Mouse (Mus musculus) spleen, adult 12 weeks (tissue): ENCODE results near the gene Zfp202.
"Not testable (repeated sequence)": the region's sequence is repeated elsewhere in the genome, so short reads cannot be mapped to it uniquely, and the experiment has no call there.

Experiments
- DNase-seq: peaks from one replicate; pipeline ENCODE4 v3.0.0; 2022; ENCODE audit warnings: low spot score

The Zfp202 gene

GRCm38 (mm10) chr9:40192098-40193038, at the start of gene Zfp202:
Gene Zfp202, plus strand, starts transcription at chr9:40192316.
- peak; percentile 28 for DNase-seq

GRCm38 (mm10) chr9:40155118-40155644, 36.9 kb upstream of the Zfp202 start:
- DNase-seq: no peak

GRCm38 (mm10) chr9:40166446-40166845, 25.7 kb upstream of the Zfp202 start:
- DNase-seq: no peak

DNA sequence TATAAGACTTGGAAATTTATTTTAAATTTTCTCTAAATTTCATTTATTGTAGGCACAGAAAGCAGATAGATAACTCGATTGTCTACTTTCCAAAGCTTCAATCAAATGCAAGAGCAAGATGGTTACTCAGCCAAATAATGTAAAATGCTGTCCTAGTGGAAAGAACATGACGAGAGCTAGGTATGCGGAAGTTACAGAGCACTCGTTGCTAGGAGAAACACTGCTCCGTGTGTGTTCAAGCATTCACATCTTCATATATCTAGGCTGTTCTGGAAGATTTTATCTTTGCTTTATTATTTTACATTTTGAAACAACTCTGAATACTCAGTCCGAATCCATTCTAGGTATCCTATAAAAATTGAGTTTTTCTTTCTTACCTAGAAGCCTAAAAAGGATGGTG, 15.1 kb upstream of the Zfp202 start:
- no peak for DNase-seq

GRCm38 (mm10) chr9:40180620-40181019, 11.5 kb upstream of the Zfp202 start, which contains the start of gene Olfr986:
Gene Olfr986, plus strand, starts transcription at chr9:40180920.
- no peak for DNase-seq

GRCm38 (mm10) chr9:40185166-40185565, 7.0 kb upstream of the Zfp202 start:
- not testable (repeated sequence) for DNase-seq

DNA sequence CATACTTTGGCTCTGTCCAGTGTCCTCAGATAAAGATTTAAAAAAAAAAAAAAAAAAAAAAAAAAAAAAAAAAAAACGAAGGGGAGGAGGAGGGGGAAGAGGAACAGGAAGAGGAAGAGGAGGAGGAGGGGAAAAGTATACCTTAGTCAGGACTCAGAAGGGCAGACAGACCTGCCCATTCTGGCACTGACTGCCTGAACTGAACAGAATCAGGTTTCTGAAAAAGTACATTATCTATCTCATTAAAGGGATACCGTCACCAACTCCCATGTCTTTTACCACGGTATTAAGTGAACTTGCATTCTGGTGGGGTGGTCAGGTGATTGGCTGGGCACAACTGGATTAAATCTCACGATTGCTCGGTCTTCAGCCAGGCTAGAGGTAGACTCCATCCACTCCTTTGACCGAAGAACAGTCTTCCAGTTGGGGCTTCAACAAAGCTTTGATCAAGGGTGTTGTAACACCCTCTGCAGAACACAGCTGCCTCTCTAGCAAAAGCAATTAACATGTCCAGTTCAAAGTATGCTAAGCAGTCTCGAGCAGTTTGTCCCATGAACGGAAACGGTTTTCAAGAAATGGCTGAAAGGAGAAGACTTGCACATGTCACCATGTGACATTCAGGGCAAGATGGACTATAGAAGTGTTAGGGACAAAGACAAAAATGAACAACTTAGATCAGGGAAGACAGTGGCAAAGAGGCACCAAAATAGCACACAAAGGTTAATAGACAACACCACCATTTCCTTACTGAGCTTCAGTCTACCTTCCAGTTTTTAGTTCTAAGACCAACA, 835 bp upstream of the Zfp202 start:
- DNase-seq: no peak

GRCm38 (mm10) chr9:40195981-40196380, 3.9 kb downstream of the Zfp202 start:
- DNase-seq: no peak

GRCm38 (mm10) chr9:40206546-40206950, 14.4 kb downstream of the Zfp202 start:
- DNase-seq: no peak

- no peak for DNase-seq
Measured at GRCm38 (mm10) chr9:40210744-40211143, 18.6 kb downstream of the Zfp202 start.

DNA sequence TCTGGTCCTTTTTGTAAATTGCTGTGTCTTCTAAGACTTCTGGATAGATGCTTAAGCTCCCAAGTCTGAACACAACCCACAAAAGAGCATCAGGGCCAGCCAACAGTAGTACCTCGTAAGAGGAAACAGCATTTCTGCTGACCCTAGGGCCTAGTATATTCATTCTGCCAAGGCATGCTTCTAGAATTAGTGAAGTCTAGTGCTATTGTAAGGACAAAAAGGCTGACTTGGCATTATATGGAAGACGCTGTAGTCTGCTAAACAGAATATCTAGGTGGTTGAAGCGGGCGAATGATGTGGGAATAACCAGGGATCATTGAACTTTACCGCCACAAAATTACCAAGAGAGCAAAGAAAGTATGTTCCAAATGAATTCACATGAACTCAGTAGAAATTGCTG, 21.9 kb downstream of the Zfp202 start:
- DNase-seq: no peak

GRCm38 (mm10) chr9:40216651-40217050, 24.5 kb downstream of the Zfp202 start:
- DNase-seq: no peak

GRCm38 (mm10) chr9:40224289-40224688, 32.2 kb downstream of the Zfp202 start:
- DNase-seq: no peak

DNA sequence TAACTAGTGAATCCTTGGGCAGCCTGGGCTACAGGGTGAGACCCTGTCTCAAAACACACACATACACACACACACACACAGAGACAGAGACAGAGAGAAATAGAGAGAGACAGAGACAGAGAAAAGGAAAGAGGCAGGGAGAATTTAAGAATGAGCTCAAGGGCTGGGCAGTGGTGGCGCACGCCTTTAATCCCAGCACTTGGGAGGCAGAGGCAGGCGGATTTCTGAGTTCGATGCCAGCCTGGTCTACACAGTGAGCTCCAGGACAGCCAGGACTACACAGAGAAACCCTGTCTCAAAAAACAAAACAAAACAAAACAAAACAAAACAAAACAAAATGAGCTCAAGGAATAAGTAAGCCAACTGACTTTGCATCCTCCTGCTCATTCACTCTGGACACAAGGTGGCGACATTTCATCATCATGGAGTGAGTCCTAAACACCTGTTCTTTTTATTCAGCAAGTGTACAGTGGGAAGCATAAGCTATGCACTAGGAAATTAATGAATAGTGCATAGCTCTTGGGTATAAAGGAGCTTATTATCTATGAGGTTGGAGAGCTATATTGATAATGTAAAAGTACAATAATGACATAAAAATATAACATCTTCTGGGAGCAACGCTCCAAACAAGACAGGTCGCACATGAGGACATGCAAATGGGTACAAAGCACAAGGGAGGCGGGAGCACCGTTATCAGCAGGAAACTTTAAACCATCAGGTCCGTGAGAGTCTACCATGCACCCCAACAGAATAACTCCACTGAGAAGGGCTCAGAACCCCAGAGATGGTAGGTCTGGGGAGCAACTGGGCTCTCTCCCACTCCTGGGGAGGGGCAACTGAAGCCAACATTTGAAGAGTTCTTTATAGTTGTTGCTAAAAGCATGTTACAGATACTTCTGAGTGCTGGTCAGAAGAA, 36.0 kb downstream of the Zfp202 start:
- DNase-seq: no peak

- no peak for DNase-seq
Measured at GRCm38 (mm10) chr9:40228804-40229331, 36.8 kb downstream of the Zfp202 start.

DNA sequence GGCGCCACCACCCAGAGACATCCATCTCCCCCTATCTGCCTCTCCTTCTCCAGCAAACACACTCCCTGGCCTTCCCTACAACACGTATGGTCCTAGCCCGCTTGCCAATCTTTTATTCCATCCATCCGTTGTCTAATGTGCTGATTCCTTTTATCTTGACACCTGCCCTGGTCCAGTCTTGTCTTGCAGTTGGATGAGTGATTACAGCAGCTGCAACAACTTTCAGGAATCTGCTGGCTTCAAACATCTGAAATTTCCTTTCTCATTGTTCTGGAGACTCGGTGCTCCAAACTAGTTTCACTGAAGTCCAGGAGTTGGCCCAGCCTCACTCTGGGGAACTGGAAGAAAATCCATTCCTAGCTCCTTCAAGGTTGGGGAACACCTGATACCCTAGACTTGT, 37.4 kb downstream of the Zfp202 start:
- DNase-seq: no peak

GRCm38 (mm10) chr9:40231019-40231418, 38.9 kb downstream of the Zfp202 start:
- DNase-seq: no peak

GRCm38 (mm10) chr9:40234233-40235072, 42.3 kb downstream of the Zfp202 start:
- no peak for DNase-seq

- DNase-seq: no peak
Measured at GRCm38 (mm10) chr9:40235220-40235619, 43.1 kb downstream of the Zfp202 start.

DNA sequence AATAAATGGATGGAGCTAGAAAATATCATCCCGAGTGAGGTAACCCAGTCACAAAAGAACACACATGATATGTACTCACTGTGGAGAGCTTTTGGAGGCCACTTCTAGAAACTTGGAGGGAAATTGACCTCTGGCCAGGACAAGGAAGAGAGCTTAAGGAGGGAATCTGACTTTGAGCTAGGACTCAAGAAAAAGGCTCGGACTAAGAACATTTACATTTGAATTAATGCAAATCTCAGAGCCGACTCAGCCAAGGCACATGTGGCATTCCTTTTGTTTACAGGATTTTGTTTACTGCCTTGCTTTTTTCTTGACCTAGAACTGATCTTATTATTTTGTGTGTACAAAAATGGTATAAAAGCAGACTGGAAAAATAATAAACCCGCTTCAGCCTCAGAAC, 47.6 kb downstream of the Zfp202 start:
- DNase-seq: no peak
